Mouse (Mus musculus) gastrocnemius, adult 8-10 months (tissue): ENCODE results near the gene Zbtb21. TPM values are rescaled to one million over a fixed set of nuclear protein-coding genes. Genes with fewer than 3 reads are reported as not detected.
"Not testable (repeated sequence)": the region's sequence is repeated elsewhere in the genome, so short reads cannot be mapped to it uniquely, and the experiment has no call there.

Source experiments
- DNase-seq, 2 experiments: peaks; one replicate each; pipeline ENCODE4 v3.0.0; 2022; ENCODE audit warnings: low spot score in 2 of 2
- total RNA-seq, 4 experiments: library from RNA; stranded (reverse); gene quantifications; 2 replicates each; pipeline ENCODE4 v1.2.4; 2022

The Zbtb21 gene
- total RNA-seq, 4 experiments from 2014 or later = 6.7 to 10.5 (median 7.5) TPM

- no peak for DNase-seq
Observed at GRCm38 (mm10) chr16:97948836-97949235, 13.6 kb downstream of the Zbtb21 start.

- not testable (repeated sequence) for DNase-seq
Observed at GRCm38 (mm10) chr16:97946993-97947392, 15.4 kb downstream of the Zbtb21 start.

GRCm38 (mm10) chr16:97941844-97942243, 20.6 kb downstream of the Zbtb21 start:
- no peak for DNase-seq

DNA sequence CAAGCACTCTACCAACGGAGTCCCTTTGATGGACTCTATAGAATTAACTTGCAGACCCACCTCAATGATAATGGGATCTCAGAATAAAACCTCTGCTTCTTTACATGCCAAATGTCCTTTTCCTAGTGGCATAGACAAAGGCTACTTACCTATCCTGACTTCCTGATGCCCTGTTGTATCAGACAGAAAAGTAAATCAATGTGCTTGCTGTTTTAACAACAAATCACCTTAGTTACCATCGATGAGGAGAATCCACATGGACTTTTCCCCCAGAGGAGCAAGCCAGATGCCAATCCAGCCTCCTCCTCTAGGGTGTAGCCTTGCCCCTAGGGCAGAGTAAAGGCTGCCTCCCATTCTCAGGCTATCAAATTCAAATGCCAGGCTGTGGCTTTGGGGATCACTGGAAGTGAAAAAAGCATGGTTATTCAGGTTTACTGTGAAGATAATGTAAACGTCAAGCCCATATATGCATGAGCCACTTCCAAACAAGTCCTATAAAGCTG, 21.9 kb downstream of the Zbtb21 start:
- DNase-seq = no peak

GRCm38 (mm10) chr16:97935815-97936214, 26.6 kb downstream of the Zbtb21 start:
- DNase-seq = no peak

- DNase-seq = no peak
Observed at GRCm38 (mm10) chr16:97930231-97930630, 32.2 kb downstream of the Zbtb21 start.

GRCm38 (mm10) chr16:97929520-97929919, 32.9 kb downstream of the Zbtb21 start:
- DNase-seq = no peak

DNA sequence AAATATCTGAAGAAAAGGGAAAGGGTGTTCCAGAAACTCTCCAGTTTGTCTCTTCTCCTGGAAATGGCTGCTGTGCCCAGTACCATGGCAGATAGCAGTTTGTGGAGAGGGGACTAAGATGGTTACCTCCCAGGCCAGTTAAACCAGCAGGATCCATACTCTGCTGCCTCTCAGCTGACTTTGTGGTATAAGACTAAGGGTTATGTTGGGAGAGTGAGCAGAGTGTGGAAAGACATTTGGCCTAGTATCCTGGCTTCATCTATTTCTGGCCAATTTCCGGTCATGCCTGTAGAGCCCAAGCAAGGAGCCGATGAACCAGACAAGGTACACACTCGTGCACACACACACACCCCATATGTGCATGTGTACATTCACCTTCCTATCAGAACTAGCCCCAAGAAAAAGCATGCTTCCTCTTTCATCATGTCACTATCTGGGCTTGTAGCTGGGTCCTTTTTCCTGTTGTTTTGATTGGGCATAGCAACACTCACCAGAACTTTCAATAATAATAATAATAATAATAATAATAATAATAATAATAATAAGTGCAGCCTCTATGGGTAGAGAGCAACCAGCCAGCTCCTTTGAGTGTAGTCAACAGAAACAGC, 35.0 kb downstream of the Zbtb21 start:
- DNase-seq = no peak

GRCm38 (mm10) chr16:97926381-97926780, 36.0 kb downstream of the Zbtb21 start:
- no peak for DNase-seq

- no peak for DNase-seq
Observed at GRCm38 (mm10) chr16:97925760-97926159, 36.7 kb downstream of the Zbtb21 start.

DNA sequence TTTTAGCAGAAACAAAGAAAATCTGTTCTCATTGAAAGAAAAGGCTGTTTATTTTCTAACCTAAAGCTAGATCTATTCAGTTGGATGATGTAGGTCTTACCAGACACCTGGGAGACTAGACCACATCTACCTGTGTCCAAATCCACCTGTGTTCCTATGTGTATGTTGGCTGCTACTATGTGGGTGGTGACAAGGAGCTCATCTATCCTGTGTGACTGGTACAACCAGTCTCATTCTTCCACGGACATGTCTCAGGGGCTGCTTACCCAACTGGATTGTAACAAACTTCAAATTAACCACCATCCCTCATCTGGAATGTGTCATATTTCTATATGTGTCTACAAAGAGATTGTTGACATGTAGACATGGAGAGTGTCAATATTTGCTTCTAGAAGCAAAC, 38.7 kb downstream of the Zbtb21 start:
- no peak for DNase-seq

DNA sequence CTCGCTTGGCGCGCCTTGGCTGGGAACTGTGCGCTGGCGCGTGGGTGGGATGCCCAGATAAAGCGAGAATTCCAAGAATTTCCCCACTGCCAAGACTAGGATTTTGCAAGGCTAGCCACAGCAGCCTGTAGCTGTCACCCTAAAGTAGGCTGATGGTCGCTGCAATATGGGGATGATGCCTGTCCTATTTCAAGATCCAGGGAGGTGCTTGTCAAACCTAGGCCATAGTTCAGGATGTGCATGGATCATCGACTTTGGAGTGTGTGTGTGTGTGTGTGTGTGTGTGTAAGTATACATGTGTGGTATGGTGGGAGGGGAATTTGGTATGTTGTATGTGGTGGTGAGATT, 39.7 kb downstream of the Zbtb21 start:
- DNase-seq = no peak

GRCm38 (mm10) chr16:97921961-97922778, 40.3 kb downstream of the Zbtb21 start:
- peak; percentile 84 to 87 for DNase-seq

DNA sequence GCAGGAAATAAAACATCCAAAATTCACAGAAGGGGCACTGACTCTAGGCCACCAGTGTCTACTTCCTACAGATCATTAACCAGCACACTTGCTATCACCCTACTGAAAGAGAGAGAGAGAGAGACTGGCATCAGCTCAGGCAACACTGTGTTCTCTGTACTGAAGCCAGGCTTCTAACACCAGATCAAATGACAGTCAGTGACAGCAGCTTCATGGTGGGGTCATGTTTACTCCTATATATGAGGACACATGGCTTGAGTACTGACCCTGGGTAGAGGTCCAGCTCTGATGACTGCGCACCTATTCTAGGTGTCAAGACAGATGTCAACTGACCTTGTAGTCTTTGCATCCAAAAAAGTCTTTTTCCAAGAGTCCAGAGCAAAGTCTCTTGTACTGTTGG, 41.8 kb downstream of the Zbtb21 start:
- DNase-seq = peak; percentile 56 to 74

DNA sequence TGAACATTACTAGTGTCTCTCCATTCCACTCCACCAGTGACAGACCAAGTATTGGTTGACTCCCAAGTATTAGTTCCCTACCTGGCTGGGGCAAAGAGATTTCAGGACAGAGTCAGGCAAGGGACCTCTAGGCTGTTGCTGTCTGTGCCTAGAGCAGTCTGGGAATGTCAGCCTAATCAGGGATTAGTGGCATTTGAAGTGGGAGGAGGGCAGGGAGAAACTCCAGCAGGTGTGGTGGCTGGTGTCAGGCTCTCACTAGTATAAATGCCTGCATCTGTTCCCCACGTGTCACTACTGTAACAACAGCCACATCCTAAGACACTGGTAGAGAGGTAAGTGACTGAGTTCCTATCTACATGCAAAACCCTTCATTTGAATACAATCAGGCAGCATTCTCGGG, 42.6 kb downstream of the Zbtb21 start:
- peak in 1 of 2 experiments; percentile 35 for DNase-seq

DNA sequence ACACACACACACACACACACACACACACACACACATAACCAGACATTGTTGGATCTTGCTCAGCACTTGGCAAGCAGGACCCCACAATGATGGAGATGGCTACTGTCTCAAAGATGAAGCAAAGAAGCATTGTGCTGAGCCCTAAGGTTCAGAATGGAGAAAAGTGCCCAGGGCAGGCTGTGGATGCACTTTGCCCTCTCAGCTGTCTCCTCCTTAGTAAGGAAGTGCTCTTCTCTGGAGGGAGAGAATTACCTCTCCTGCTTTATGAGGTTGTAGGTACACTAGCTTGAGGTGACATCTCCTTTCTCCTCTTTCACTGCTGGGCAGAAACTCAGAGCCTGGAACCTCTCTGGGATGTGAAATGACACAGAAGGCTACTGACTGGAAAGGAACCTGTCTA, 49.5 kb downstream of the Zbtb21 start:
- DNase-seq = no peak

GRCm38 (mm10) chr16:97909356-97909755, 53.1 kb downstream of the Zbtb21 start:
- no peak for DNase-seq

- DNase-seq = no peak
Observed at GRCm38 (mm10) chr16:97907496-97907895, 54.9 kb downstream of the Zbtb21 start.

DNA sequence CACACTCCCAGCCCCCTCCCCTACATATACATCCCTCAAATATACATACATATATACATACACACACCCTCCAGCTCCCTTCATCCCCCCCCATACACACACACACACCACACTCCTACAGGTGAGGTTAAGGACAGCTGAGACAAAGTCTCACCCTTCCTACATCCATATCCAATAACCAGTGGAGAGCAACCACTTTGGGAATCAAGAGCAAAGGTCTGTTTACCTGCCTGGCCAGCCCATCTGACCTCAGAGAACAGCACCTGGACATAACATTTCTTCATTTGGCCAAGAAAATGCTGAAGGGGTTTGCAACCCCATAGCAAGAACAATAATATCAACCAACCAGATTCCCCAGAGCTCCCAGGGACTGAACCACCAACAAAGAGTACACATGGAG, 56.1 kb downstream of the Zbtb21 start:
- DNase-seq = no peak

- no peak for DNase-seq
Observed at GRCm38 (mm10) chr16:97905449-97905991, 56.9 kb downstream of the Zbtb21 start.

DNA sequence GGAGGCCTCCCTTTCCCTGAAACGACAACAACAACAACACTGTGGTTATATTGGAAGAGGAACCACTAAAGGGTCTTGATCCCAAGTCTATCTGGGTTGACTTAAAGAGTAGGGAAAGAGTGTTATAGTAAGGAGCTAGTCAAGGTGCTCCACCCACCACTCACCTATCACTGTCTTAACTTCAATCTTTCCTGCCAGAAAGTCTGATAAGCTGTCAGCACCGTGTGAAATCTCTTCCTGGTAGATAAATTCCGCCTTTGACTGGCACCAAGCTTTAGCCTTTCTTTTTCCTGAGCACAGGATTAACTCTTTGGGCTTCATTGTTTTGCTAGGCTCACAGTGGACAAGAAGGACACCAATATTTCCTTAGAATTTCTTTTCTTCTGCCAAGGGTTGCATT, 58.4 kb downstream of the Zbtb21 start:
- DNase-seq = no peak

DNA sequence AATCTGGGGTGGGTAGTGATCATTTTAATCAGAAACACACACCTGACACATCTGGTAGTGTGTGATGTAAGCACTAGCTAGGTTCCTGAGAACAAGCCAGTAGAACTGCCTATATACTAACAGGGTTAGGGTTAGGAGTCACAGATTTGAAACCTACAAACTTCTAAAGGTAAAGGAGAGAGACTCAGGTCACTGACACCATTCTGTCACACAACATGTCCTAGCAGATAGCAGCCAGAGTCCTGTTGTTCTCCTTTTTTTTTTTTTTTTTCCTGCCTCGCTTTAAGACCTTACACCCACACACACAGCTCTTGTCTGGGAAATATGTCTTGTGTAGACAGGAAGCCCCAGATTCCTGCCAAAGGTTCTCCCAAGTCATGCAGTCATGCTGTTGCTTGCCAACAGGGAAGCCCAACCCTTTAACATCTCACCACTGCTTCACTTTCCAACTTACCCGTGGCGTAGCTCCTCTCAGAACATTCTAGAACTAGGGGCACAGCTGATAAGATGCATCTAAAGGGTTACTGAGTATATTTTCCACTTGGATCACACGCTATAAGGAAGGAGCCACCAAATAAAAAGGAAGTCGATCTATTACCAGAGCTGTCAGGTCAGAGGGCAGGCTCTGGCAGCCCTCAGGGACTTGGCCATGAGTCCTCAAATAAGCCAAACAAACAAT, 64.9 kb downstream of the Zbtb21 start:
- peak; percentile 56 to 58 for DNase-seq
